Mouse (Mus musculus) erythroblast, embryonic 14.5 days (primary cell): Measurements from ENCODE around the gene Lrrc14b.

Source experiments
- GATA1 ChIP-seq: IDR thresholded peaks from 2 replicates; pipeline ENCODE4 v1.6.1; 2012; ENCODE audit warnings: low read length, inconsistent platforms, mixed read lengths
- TAL1 ChIP-seq: IDR thresholded peaks from 3 replicates; pipeline ENCODE4 v1.6.1; 2012; ENCODE audit warnings: low read length, inconsistent platforms, mixed read lengths

- TF ChIP-seq TAL1 = no peak
- TF ChIP-seq GATA1 = no peak
Observed at GRCm38 (mm10) chr13:74350435-74350906, 13.3 kb downstream of the Lrrc14b start.
